Mouse (Mus musculus): ENCODE measurements around the gene Gli3.

- TF ChIP-seq CTCF (IDR thresholded peaks at IDR 0.05; ENCODE audit: low read depth) = no peak
- TF ChIP-seq EP300 (IDR thresholded peaks at IDR 0.05; ENCODE audit: low read depth) = no peak
These were observed 74.6 kb downstream of the Gli3 start for GRCm38 (mm10) chr13:15537611-15538010.
